Mouse (Mus musculus): ENCODE results near the gene Greb1. TPM values are rescaled to one million over a fixed set of nuclear protein-coding genes. Genes with fewer than 3 reads are reported as not detected.

The Greb1 gene
- polyA plus RNA-seq, 1 experiment from 2014 or later: 5.6 TPM

GRCm38 (mm10) chr12:16779165-16779564 is 21.5 kb downstream of the Greb1 start:
- H3K36me3 ChIP-seq: no peaks in the 10 kb centered on the region
- H3K4me2 ChIP-seq (replicated peaks): no peak overlapping the region
- no peak for ATAC-seq (ENCODE audit: insufficient number of reproducible peaks, insufficient read depth, low FRiP score, low TSS enrichment)
- H3K9me3 ChIP-seq: no peaks in the 10 kb centered on the region
- H3K27me3 ChIP-seq: no peaks in the 10 kb centered on the region
- 77% methylated on average over 2 of the region's 2 CpGs for WGBS
- H3K4me3 ChIP-seq: no peak overlapping the region
- H3K9ac ChIP-seq: no peak overlapping the region
- no peak overlapping the region for H3K27ac ChIP-seq
- H3K4me1 ChIP-seq: no peaks in the 10 kb centered on the region

- H3K27me3 ChIP-seq: no peaks in the 10 kb centered on the region
- H3K27ac ChIP-seq: no peak overlapping the region
- no peak overlapping the region for H3K4me2 ChIP-seq (replicated peaks)
- H3K9ac ChIP-seq: no peak overlapping the region
- 83% methylated on average over 5 of the region's 5 CpGs for WGBS
- ATAC-seq (ENCODE audit: insufficient number of reproducible peaks, insufficient read depth, low FRiP score, low TSS enrichment): no peak
- no peaks in the 10 kb centered on the region for H3K4me1 ChIP-seq
- no peaks in the 10 kb centered on the region for H3K9me3 ChIP-seq
- H3K4me3 ChIP-seq: no peak overlapping the region
- no peaks in the 10 kb centered on the region for H3K36me3 ChIP-seq
These were observed 22.2 kb downstream of the Greb1 start for GRCm38 (mm10) chr12:16778523-16778922.

GRCm38 (mm10) chr12:16775351-16775750 is 25.3 kb downstream of the Greb1 start:
- H3K9me3 ChIP-seq: no peaks in the 10 kb centered on the region
- WGBS: 85% methylated on average over 3 of the region's 3 CpGs
- no peak for ATAC-seq (ENCODE audit: insufficient number of reproducible peaks, insufficient read depth, low FRiP score, low TSS enrichment)

GRCm38 (mm10) chr12:16774605-16775004 is 26.1 kb downstream of the Greb1 start:
- no peak overlapping the region for H3K27ac ChIP-seq
- 88% methylated on average over 4 of the region's 4 CpGs for WGBS
- H3K9me3 ChIP-seq: no peaks in the 10 kb centered on the region
- ATAC-seq (ENCODE audit: insufficient number of reproducible peaks, insufficient read depth, low FRiP score, low TSS enrichment): no peak
- H3K27me3 ChIP-seq: no peaks in the 10 kb centered on the region
- H3K4me3 ChIP-seq: no peak overlapping the region
- H3K4me2 ChIP-seq (replicated peaks): no peak overlapping the region
- no peak overlapping the region for H3K9ac ChIP-seq
- no peaks in the 10 kb centered on the region for H3K4me1 ChIP-seq
- no peaks in the 10 kb centered on the region for H3K36me3 ChIP-seq

More at GRCm38 (mm10) chr12:16775351-16775750, 25.3 kb downstream of the Greb1 start:
- Histone ChIP-seq H3K4me2 (replicated peaks) (no peak overlapping the region), H3K4me1 (no peaks in the 10 kb centered on the region), H3K4me3 (no peak overlapping the region), H3K9ac (no peak overlapping the region), H3K36me3 (no peaks in the 10 kb centered on the region), H3K27ac (no peak overlapping the region), H3K27me3 (no peaks in the 10 kb centered on the region)

GRCm38 (mm10) chr12:16769601-16770165 is 31.0 kb downstream of the Greb1 start:
- Histone ChIP-seq H3K4me3 (no peak overlapping the region), H3K36me3 (0 out of 2 replicates have a peak, but pooled peaks cover 2% of the 10 kb centered on the region), H3K27ac (no peak overlapping the region), H3K9ac (no peak overlapping the region), H3K9me3 (peaks cover 3% of the 10 kb centered on the region; the same call in 1 of the 2 replicates), H3K27me3 (no peaks in the 10 kb centered on the region), H3K4me1 (no peaks in the 10 kb centered on the region), H3K4me2 (replicated peaks) (no peak overlapping the region)
- WGBS: 89% methylated on average over 6 of the region's 6 CpGs
- ATAC-seq (ENCODE audit: insufficient number of reproducible peaks, insufficient read depth, low FRiP score, low TSS enrichment): no peak

GRCm38 (mm10) chr12:16768711-16769110 is 32.0 kb downstream of the Greb1 start:
- peaks cover 4% of the 10 kb centered on the region; the same call in 1 of the 2 replicates for H3K4me1 ChIP-seq
- 81% methylated on average over 2 of the region's 2 CpGs for WGBS
- peaks cover 3% of the 10 kb centered on the region; the same call in 1 of the 2 replicates for H3K9me3 ChIP-seq
- H3K27me3 ChIP-seq: no peaks in the 10 kb centered on the region
- no peak for ATAC-seq (ENCODE audit: insufficient number of reproducible peaks, insufficient read depth, low FRiP score, low TSS enrichment)
- no peak overlapping the region for H3K4me3 ChIP-seq
- H3K27ac ChIP-seq: no peak overlapping the region
- no peak overlapping the region for H3K4me2 ChIP-seq (replicated peaks)
- H3K36me3 ChIP-seq: 0 out of 2 replicates have a peak, but pooled peaks cover 2% of the 10 kb centered on the region
- H3K9ac ChIP-seq: no peak overlapping the region

- no peak overlapping the region for H3K4me2 ChIP-seq (replicated peaks)
- no peak overlapping the region for H3K27ac ChIP-seq
- 81% methylated on average over 3 of the region's 3 CpGs for WGBS
- ATAC-seq (ENCODE audit: insufficient number of reproducible peaks, insufficient read depth, low FRiP score, low TSS enrichment): no peak
- H3K27me3 ChIP-seq: no peaks in the 10 kb centered on the region
- H3K4me1 ChIP-seq: peaks cover 4% of the 10 kb centered on the region; the same call in 1 of the 2 replicates
- H3K36me3 ChIP-seq: 0 out of 2 replicates have a peak, but pooled peaks cover 2% of the 10 kb centered on the region
- peaks cover 3% of the 10 kb centered on the region; the same call in 1 of the 2 replicates for H3K9me3 ChIP-seq
- no peak overlapping the region for H3K4me3 ChIP-seq
- no peak overlapping the region for H3K9ac ChIP-seq
These were observed 32.4 kb downstream of the Greb1 start for GRCm38 (mm10) chr12:16768251-16768650.

- Histone ChIP-seq H3K36me3 (0 out of 2 replicates have a peak, but pooled peaks cover 2% of the 10 kb centered on the region), H3K4me1 (peaks cover 4% of the 10 kb centered on the region; the same call in 1 of the 2 replicates), H3K9ac (no peak overlapping the region), H3K4me2 (replicated peaks) (no peak overlapping the region), H3K9me3 (peaks cover 3% of the 10 kb centered on the region; the same call in 1 of the 2 replicates), H3K4me3 (no peak overlapping the region), H3K27me3 (no peaks in the 10 kb centered on the region), H3K27ac (no peak overlapping the region)
- WGBS: 85% methylated on average over 12 of the region's 12 CpGs
- ATAC-seq (ENCODE audit: insufficient number of reproducible peaks, insufficient read depth, low FRiP score, low TSS enrichment): no peak
These were observed 35.8 kb downstream of the Greb1 start for GRCm38 (mm10) chr12:16764776-16765445.

GRCm38 (mm10) chr12:16763649-16764422 is 36.9 kb downstream of the Greb1 start:
- ATAC-seq (ENCODE audit: insufficient number of reproducible peaks, insufficient read depth, low FRiP score, low TSS enrichment): peak; percentile 52; the same call in 1 of the 2 replicates
- 62% methylated on average over 4 of the region's 4 CpGs for WGBS
- Histone ChIP-seq H3K36me3 (0 out of 2 replicates have a peak, but pooled peaks cover 2% of the 10 kb centered on the region), H3K4me3 (no peak overlapping the region), H3K4me2 (replicated peaks) (no peak overlapping the region), H3K4me1 (peaks cover 4% of the 10 kb centered on the region; the same call in 1 of the 2 replicates), H3K27me3 (no peaks in the 10 kb centered on the region), H3K9ac (no peak overlapping the region), H3K9me3 (peaks cover 3% of the 10 kb centered on the region; the same call in 1 of the 2 replicates), H3K27ac (no peak overlapping the region)

GRCm38 (mm10) chr12:16761461-16761860 is 39.2 kb downstream of the Greb1 start:
- Histone ChIP-seq H3K4me2 (replicated peaks) (no peak overlapping the region), H3K27me3 (no peaks in the 10 kb centered on the region), H3K27ac (no peak overlapping the region), H3K4me3 (no peak overlapping the region), H3K4me1 (peaks cover 4% of the 10 kb centered on the region; the same call in 1 of the 2 replicates), H3K36me3 (0 out of 2 replicates have a peak, but pooled peaks cover 2% of the 10 kb centered on the region), H3K9ac (no peak overlapping the region), H3K9me3 (peaks cover 3% of the 10 kb centered on the region; the same call in 1 of the 2 replicates)
- ATAC-seq (ENCODE audit: insufficient number of reproducible peaks, insufficient read depth, low FRiP score, low TSS enrichment): no peak
- whole genome bisulfite sequencing: 98% methylated on average over 3 of the region's 3 CpGs

- 71% methylated on average over 4 of the region's 4 CpGs for WGBS
- Histone ChIP-seq H3K4me2 (replicated peaks) (no peak overlapping the region), H3K36me3 (no peaks in the 10 kb centered on the region), H3K27me3 (no peaks in the 10 kb centered on the region), H3K9ac (no peak overlapping the region), H3K4me1 (peaks cover 4% of the 10 kb centered on the region; the same call in 1 of the 2 replicates), H3K9me3 (no peaks in the 10 kb centered on the region), H3K27ac (no peak overlapping the region), H3K4me3 (no peak overlapping the region)
- ATAC-seq (ENCODE audit: insufficient number of reproducible peaks, insufficient read depth, low FRiP score, low TSS enrichment): no peak
These were observed 40.4 kb downstream of the Greb1 start for GRCm38 (mm10) chr12:16760246-16760645.
